Mouse (Mus musculus) thymus, adult 2 months (tissue): ENCODE measurements at regions not wholly inside any gene's neighbourhood (a gene's known extent, or its start where the extent isn't known, plus 50 kb on each side); places are given as distances from the start of the nearest gene placed in this dataset.

ENCODE experiments used
- CTCF ChIP-seq: fragments of 200-500 bp; IDR thresholded peaks from 2 replicates; pipeline ENCODE4 v1.5.1; 2012; ENCODE audit warnings: mild to moderate bottlenecking, control low read depth, low read length, moderate library complexity, borderline replicate concordance; ENCODE audit not compliant: control insufficient read depth, poor library complexity, insufficient read depth; ENCODE audit errors: extremely low read depth
- POLR2A ChIP-seq: fragments of 200-500 bp; IDR thresholded peaks from 2 replicates; pipeline ENCODE4 v1.6.1; 2012; ENCODE audit warnings: mild to moderate bottlenecking, low read length, control low read depth, moderate library complexity; ENCODE audit not compliant: control insufficient read depth, poor library complexity, insufficient read depth; ENCODE audit errors: extremely low read depth

GRCm38 (mm10) chr17:85886237-85886636 lies 198.2 kb upstream of the Six2 start:
- TF ChIP-seq POLR2A: no peak
- no peak for TF ChIP-seq CTCF
